Mouse (Mus musculus): ENCODE measurements around the gene Arsa. TPM values are rescaled to one million over a fixed set of nuclear protein-coding genes. Genes with fewer than 3 reads are reported as not detected.
A peak's percentile ranks its signal among the peaks of the same experiment; 100 is the strongest.

The Arsa gene
- polyA plus RNA-seq (2011; ENCODE audit: insufficient read depth, insufficient read length, low replicate concordance, missing spikeins), result 4.1 and 7.2 TPM in 2 replicates

- H3K4me3 ChIP-seq (replicated peaks; ENCODE audit: control insufficient read depth, low read depth, low read length), result peak within 1 kb of the TSS; percentile 86
- H3K27ac ChIP-seq (ENCODE audit: control insufficient read depth, insufficient read depth, low read depth, low read length, poor library complexity), result peak within 1 kb of the TSS; percentile 20
- 71% methylated on average over 9 of the region's 9 CpGs for WGBS
- TF ChIP-seq CTCF (IDR thresholded peaks at IDR 0.05; ENCODE audit: control insufficient read depth, insufficient read depth, low read length) (no peak), POLR2A (IDR thresholded peaks at IDR 0.05; ENCODE audit: borderline replicate concordance, control insufficient read depth, low read depth, low read length) (no peak)
- peaks cover 2% of the 10 kb centered on the region; the same call in 1 of the 2 replicates for H3K4me1 ChIP-seq (ENCODE audit: control insufficient read depth, insufficient read depth, low read length)
These were observed at the start of gene Arsa for GRCm38 (mm10) chr15:89477091-89477491. Gene Arsa, minus strand, starts transcription at chr15:89477425.

DNA sequence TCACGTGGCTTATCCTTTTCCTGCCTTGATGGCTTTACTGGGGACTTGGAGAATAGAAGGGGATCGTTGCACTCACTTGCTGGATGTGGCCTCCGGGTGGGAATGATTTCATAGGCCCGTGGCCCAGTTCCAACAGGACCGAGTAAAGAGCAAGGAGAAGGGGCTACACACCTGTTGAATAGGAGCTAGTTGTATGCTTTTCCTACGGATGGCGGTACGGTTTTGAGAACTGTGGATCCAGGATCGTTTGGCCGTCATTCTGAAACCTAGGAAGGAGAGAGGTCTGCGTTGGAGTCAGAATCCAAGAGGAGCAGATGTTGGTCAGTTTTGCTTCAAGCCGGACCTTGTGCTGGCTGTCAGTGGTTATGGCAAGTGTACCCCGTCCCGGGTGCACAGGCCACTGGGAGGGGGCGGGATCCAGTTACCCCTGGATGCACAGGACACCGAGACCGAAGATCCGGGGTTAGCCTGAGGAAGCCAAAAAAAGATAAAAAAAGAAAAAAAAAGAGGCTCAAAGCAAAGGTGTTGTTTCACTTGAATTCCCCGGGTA is 49.6 kb upstream of the Arsa start:
- no peak for TF ChIP-seq CTCF (IDR thresholded peaks at IDR 0.05; ENCODE audit: control insufficient read depth, insufficient read depth, low read length)
- TF ChIP-seq POLR2A (IDR thresholded peaks at IDR 0.05; ENCODE audit: borderline replicate concordance, control insufficient read depth, low read depth, low read length), result no peak
- 89% methylated on average over 19 of the region's 19 CpGs for WGBS
- Histone ChIP-seq H3K4me3 (replicated peaks; ENCODE audit: control insufficient read depth, low read depth, low read length) (no peak overlapping the region), H3K27ac (ENCODE audit: control insufficient read depth, insufficient read depth, low read depth, low read length, poor library complexity) (no peak overlapping the region), H3K4me1 (ENCODE audit: control insufficient read depth, insufficient read depth, low read length) (no peaks in the 10 kb centered on the region)

DNA sequence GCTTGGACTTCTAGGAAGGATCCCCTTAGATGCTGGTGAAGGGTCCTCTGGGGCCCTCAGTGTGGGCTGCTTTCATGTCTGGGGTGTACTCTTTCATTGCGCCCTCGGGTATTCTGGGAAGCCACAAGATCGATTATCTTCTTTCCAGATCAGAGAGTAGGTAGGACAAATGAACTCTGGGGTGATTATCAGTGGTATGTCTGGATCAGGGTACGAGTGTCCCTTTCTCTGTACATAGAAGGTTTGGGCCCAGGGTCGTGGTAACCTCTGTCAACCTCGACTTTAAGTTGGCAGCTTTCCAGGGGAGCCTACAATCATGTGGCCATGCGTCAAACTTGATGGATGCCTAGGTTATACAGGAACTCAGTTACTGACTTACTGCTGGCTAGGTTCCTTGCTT is 48.7 kb upstream of the Arsa start:
- 42% methylated on average over 7 of the region's 7 CpGs for WGBS
- H3K4me3 ChIP-seq (replicated peaks; ENCODE audit: control insufficient read depth, low read depth, low read length), result no peak overlapping the region
- TF ChIP-seq CTCF (IDR thresholded peaks at IDR 0.05; ENCODE audit: control insufficient read depth, insufficient read depth, low read length), result no peak
- no peak for TF ChIP-seq POLR2A (IDR thresholded peaks at IDR 0.05; ENCODE audit: borderline replicate concordance, control insufficient read depth, low read depth, low read length)
- no peaks in the 10 kb centered on the region for H3K4me1 ChIP-seq (ENCODE audit: control insufficient read depth, insufficient read depth, low read length)
- no peak overlapping the region for H3K27ac ChIP-seq (ENCODE audit: control insufficient read depth, insufficient read depth, low read depth, low read length, poor library complexity)

GRCm38 (mm10) chr15:89525464-89525863 is 48.2 kb upstream of the Arsa start:
- TF ChIP-seq POLR2A (IDR thresholded peaks at IDR 0.05; ENCODE audit: borderline replicate concordance, control insufficient read depth, low read depth, low read length) (no peak), CTCF (IDR thresholded peaks at IDR 0.05; ENCODE audit: control insufficient read depth, insufficient read depth, low read length) (no peak)
- Histone ChIP-seq H3K27ac (ENCODE audit: control insufficient read depth, insufficient read depth, low read depth, low read length, poor library complexity) (no peak overlapping the region), H3K4me3 (replicated peaks; ENCODE audit: control insufficient read depth, low read depth, low read length) (no peak overlapping the region), H3K4me1 (ENCODE audit: control insufficient read depth, insufficient read depth, low read length) (no peaks in the 10 kb centered on the region)
- 87% methylated on average over 8 of the region's 8 CpGs for WGBS

DNA sequence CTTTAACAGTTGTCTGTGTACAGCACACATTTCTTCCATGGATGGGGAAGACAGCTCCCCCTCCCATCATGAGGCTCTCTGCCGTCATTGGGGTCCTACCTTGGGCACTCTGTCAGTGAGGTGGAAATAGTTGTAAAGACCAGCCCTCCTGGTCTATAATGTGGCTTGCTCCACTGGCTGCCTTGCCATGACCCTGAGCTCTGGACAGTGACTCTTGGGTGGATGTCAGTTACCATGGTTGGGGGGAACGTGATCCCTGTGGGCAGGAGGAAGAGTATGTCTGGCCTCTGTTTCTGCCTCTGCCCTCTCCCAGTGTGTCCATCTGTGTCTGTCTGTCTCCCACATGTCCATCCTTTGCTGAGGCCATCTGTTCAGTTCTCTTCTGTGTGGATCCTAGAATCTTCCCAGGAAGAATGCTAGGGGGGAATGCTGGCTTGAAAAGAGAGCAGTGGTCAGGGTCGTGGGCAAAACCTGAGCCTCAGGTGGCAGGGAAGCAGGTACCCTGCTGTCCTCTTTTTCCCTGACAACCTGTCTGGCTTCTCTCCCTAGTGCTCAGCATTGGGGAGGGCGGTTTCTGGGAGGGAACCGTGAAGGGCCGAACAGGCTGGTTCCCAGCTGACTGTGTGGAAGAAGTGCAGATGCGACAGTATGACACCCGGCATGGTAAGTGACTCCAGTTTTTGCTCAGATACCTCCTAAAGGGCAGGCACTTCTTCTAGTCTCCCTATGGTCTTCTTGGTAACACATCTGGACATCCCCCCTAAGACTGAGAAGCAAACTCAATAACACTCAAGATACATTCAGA is 47.6 kb upstream of the Arsa start:
- H3K4me3 ChIP-seq (replicated peaks; ENCODE audit: control insufficient read depth, low read depth, low read length), result no peak overlapping the region
- H3K27ac ChIP-seq (ENCODE audit: control insufficient read depth, insufficient read depth, low read depth, low read length, poor library complexity), result no peak overlapping the region
- TF ChIP-seq POLR2A (IDR thresholded peaks at IDR 0.05; ENCODE audit: borderline replicate concordance, control insufficient read depth, low read depth, low read length), result no peak
- TF ChIP-seq CTCF (IDR thresholded peaks at IDR 0.05; ENCODE audit: control insufficient read depth, insufficient read depth, low read length), result no peak
- 88% methylated on average over 8 of the region's 8 CpGs for WGBS
- H3K4me1 ChIP-seq (ENCODE audit: control insufficient read depth, insufficient read depth, low read length), result no peaks in the 10 kb centered on the region

DNA sequence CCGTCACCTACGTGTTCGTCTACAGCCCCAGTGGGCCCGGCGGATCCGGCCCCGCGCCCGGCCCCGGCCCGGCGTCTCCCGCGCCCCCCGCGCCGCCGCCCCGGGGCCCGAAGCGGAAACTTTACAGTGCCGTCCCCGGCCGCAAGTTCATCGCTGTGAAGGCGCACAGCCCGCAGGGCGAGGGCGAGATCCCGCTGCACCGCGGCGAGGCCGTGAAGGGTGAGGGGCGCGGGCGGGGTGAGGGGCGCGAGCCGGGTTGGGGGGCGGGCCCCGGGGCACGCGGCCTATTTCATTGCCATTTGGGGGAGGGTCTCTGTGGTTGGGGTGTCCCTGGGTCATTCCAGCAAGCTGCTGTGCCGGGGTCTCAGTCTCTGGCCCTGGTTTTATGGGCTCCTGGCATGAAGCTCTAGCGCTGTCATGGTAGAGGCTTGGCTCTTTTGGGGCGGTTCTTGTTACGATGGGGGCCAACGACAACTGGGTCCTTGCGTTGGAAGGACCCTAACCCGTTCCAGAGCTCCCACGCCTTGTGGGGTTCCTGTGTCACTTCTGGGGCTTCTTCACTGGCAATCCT is 46.9 kb upstream of the Arsa start:
- WGBS, result 88% methylated on average over 52 of the region's 52 CpGs
- Histone ChIP-seq H3K4me1 (ENCODE audit: control insufficient read depth, insufficient read depth, low read length) (no peaks in the 10 kb centered on the region), H3K4me3 (replicated peaks; ENCODE audit: control insufficient read depth, low read depth, low read length) (no peak overlapping the region), H3K27ac (ENCODE audit: control insufficient read depth, insufficient read depth, low read depth, low read length, poor library complexity) (no peak overlapping the region)
- no peak for TF ChIP-seq CTCF (IDR thresholded peaks at IDR 0.05; ENCODE audit: control insufficient read depth, insufficient read depth, low read length)
- no peak for TF ChIP-seq POLR2A (IDR thresholded peaks at IDR 0.05; ENCODE audit: borderline replicate concordance, control insufficient read depth, low read depth, low read length)

DNA sequence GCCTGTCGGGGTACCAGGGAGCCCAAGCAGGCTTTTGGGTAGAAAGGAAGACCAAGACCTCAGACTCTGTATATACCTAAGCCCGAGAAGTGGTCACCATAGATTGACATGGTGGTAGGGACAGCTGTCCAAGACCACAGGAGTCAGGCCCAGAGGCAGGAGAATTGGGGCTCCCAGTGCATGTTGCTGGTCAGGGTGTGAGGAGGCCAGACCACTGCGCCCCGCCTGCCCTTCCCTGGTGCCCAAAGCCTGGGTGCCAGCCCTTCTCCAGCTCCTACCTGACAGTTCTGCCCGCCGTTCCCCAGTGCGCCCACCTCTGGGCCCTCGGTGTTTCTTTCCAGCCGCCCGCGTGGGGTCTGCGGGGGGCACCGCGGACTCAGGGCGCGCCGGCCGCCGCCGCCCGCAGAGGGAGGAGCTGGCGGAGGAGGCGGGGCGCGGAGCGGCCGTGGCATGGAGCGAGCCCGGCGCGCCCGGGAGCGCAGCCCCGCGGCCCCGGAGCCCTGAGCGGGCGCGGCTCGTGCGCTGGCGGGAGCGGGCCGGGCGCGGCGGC is 46.1 kb upstream of the Arsa start:
- Histone ChIP-seq H3K4me3 (replicated peaks; ENCODE audit: control insufficient read depth, low read depth, low read length) (no peak overlapping the region), H3K27ac (ENCODE audit: control insufficient read depth, insufficient read depth, low read depth, low read length, poor library complexity) (no peak overlapping the region), H3K4me1 (ENCODE audit: control insufficient read depth, insufficient read depth, low read length) (no peaks in the 10 kb centered on the region)
- 82% methylated on average over 47 of the region's 47 CpGs for WGBS
- TF ChIP-seq POLR2A (IDR thresholded peaks at IDR 0.05; ENCODE audit: borderline replicate concordance, control insufficient read depth, low read depth, low read length) (no peak), CTCF (IDR thresholded peaks at IDR 0.05; ENCODE audit: control insufficient read depth, insufficient read depth, low read length) (no peak)
